Mouse (Mus musculus): ENCODE results near the gene Sh3bp5l.

Gene Sh3bp5l

GRCm38 (mm10) chr11:58378763-58379278, 48.3 kb downstream of the Sh3bp5l start, which contains the start of gene Lypd8:
Gene Lypd8, plus strand, starts transcription at chr11:58379043.
- DNase-seq (ENCODE audit: low spot score), result no peak

GRCm38 (mm10) chr11:58379516-58379915, 49.0 kb downstream of the Sh3bp5l start:
- no peak for DNase-seq (ENCODE audit: low spot score)

GRCm38 (mm10) chr11:58382471-58382870, 51.9 kb downstream of the Sh3bp5l start:
- DNase-seq (ENCODE audit: low spot score), result no peak
